Mouse (Mus musculus): ENCODE results near the gene Ctdsp2. TPM values are rescaled to one million over a fixed set of nuclear protein-coding genes. Genes with fewer than 3 reads are reported as not detected.

The Ctdsp2 gene
- polyA plus RNA-seq, 1 experiment = 57.5 TPM

DNA sequence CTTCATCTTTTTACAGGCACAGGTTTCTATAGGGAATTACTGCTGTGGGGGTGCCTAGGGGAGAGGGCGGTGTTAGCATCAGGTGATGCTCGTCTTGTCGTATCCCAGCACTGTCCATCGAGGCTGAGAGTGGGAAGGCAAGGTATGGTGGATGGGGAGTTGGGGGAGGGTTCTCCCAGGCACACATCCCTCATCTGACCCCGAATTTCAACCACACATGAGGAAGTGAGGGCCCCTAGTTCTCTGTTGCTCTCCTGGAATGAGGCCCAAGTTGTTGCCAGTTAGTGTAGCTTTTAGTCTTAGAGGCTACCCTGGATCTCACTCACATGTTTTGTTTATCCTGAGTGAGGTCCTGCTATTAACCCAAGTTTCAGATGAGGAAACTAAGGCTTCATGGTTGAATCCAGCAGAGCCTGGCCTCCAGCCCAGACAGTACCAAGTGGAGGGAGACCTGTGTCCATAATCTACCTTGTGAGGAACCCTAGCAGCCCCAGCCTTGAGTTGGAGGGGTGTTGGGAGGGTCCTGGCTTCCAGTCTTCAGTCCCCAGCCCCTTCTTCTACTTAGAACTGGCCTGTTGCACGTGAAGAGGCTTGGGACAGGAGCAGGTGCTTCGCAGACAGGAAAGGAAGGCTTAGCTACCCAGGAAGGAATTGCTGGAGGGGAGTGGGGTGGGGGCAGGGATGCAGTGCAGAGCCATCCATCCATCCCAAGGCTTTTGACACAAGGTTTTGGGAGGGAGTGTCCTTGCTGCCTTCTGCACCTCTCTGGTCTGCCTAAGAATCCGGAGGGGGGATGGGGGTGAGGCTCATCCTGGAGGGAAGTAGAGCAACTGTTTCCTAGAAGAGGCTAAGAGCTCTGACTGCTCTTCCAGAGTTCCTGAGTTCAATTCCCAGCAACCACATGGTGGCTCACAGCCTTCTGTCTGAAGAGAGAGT lies 8.9 kb downstream of the Ctdsp2 start:
- TF ChIP-seq CEBPB (IDR thresholded peaks at IDR 0.05; ENCODE audit: low read depth) (no peak), USF1 (IDR thresholded peaks at IDR 0.05; ENCODE audit: low read depth) (no peak), CTCF (IDR thresholded peaks at IDR 0.05; ENCODE audit: control insufficient read depth, insufficient read depth, insufficient read length) (no peak)
- H3K36me3 ChIP-seq (ENCODE audit: control insufficient read depth, insufficient read depth) = peaks cover 24% of the 10 kb centered on the region
- H3ac ChIP-seq (ENCODE audit: control insufficient read depth, insufficient read length, low read depth) = no peak overlapping the region
- H3K27me3 ChIP-seq (ENCODE audit: control insufficient read depth, insufficient read depth, insufficient read length) = no peaks in the 10 kb centered on the region
- no peak overlapping the region for H3K4me3 ChIP-seq (ENCODE audit: insufficient read depth, poor library complexity, severe bottlenecking)
- H3K79me2 ChIP-seq (ENCODE audit: control insufficient read depth, insufficient read depth) = peaks cover 93% of the 10 kb centered on the region
- H3K79me3 ChIP-seq (ENCODE audit: low read depth) = peaks cover 64% of the 10 kb centered on the region

DNA sequence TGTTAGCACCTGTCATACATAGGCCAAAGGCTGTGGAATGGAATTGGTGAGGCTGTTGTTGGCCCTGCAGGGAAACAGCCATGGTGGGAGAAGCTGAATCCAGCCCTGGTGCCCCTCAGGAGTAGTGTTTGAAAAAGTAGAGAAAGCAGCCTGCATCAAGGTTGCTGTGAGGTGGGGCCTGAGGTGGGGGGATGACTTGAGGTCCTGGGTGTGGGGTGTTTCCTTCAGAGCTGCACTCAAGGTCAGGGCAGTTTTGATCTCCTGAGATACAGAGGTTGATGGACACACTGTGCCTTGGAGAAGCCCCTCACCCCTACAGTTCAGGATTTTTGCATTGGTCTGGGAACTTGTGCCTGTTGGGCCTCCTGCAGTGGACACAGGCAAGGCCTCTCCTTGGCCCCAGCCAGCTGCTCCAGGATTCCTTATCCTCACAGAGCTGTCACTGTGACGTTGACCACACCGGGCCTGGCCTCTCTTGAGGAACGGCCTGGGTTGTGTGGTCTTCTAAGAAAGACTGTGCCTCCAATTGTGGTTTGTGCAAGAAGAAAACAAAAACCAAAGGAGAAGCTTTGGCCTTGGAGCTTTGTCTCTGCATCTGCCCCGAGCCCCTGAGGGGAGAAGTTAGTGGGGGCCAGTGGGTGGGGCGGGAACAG lies 10.1 kb downstream of the Ctdsp2 start:
- H3K27me3 ChIP-seq (ENCODE audit: control insufficient read depth, insufficient read depth, insufficient read length) = no peaks in the 10 kb centered on the region
- no peak overlapping the region for H3K4me3 ChIP-seq (ENCODE audit: insufficient read depth, poor library complexity, severe bottlenecking)
- H3K79me3 ChIP-seq (ENCODE audit: low read depth) = peaks cover 52% of the 10 kb centered on the region
- TF ChIP-seq MAX (IDR thresholded peaks at IDR 0.05) = no peak
- no peak for TF ChIP-seq MYOG (IDR thresholded peaks at IDR 0.05; ENCODE audit: control insufficient read depth, extremely low read depth, insufficient read length)
- no peak for TF ChIP-seq USF1 (IDR thresholded peaks at IDR 0.05; ENCODE audit: low read depth)
- TF ChIP-seq FOSL1 (IDR thresholded peaks at IDR 0.05; ENCODE audit: insufficient read depth, low read length, poor library complexity, severe bottlenecking) = no peak
- no peak for TF ChIP-seq CEBPB (IDR thresholded peaks at IDR 0.05; ENCODE audit: low read depth)
- no peak for TF ChIP-seq MYOD1 (IDR thresholded peaks at IDR 0.05; ENCODE audit: control insufficient read depth, insufficient read length, low read depth)
- TF ChIP-seq CTCF (IDR thresholded peaks at IDR 0.05; ENCODE audit: control insufficient read depth, insufficient read depth, insufficient read length) = no peak
- no peak overlapping the region for H3ac ChIP-seq (ENCODE audit: control insufficient read depth, insufficient read length, low read depth)
- H3K79me2 ChIP-seq (ENCODE audit: control insufficient read depth, insufficient read depth) = peaks cover 81% of the 10 kb centered on the region
- H3K36me3 ChIP-seq (ENCODE audit: control insufficient read depth, insufficient read depth) = peaks cover 26% of the 10 kb centered on the region

DNA sequence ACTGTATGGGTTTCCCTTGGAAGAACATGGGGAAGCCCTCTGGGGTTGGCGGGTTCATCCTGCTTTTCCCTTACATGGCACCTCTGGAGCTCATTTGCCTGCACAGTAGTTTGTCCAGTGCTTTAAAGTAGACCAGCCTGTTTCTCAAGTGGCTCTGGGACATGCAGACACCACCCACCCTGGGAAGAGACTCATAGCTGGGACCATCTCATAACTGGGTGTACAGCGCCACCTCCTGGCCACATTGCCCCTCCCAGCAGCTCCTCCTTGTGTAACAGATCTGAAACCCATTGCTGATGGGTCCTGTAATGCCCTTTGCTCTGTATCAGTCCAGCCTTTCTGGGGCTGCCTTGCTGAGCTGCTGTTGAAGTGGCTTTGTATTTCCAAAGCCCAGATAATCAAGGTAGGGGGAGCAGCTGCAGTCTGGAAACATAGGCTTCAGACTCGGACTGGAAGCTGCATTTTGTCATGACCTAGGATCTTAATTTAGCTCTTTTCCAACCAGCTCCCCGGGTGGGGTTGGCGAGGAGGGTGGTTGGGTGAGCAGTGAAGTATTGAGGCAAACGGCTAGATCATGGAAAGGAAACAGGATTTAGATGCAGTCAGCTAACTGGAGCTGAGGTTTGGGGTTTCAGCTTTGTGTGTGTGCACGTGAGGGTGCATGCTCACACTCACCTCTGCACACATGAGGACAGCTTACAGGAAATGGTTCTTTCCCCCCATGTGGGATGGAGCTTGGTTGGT lies 12.0 kb downstream of the Ctdsp2 start:
- H3K36me3 ChIP-seq (ENCODE audit: control insufficient read depth, insufficient read depth) = peaks cover 44% of the 10 kb centered on the region

DNA sequence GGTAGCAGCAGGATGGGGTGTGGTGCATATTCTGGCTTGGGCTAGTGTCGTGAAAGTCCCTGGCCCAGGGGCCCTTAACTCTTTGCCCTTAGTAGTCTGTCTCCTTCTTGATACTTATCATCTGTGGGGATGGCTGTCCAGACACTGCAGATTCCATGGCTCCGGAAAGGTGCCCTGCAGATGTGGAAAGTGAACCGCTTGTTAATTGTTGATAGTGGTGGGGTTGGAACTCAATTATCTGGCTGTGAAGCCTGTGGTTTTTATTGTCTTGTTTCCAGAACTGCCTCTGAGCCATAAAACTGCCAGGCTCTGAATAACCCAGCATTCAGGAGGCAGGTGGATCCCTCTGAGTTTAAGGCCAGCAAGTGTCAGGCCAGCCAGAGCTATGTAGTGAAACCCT lies 13.2 kb downstream of the Ctdsp2 start:
- no peak overlapping the region for H3K4me3 ChIP-seq (ENCODE audit: insufficient read depth, poor library complexity, severe bottlenecking)
- peaks cover 46% of the 10 kb centered on the region for H3K36me3 ChIP-seq (ENCODE audit: control insufficient read depth, insufficient read depth)
- H3ac ChIP-seq (ENCODE audit: control insufficient read depth, insufficient read length, low read depth) = no peak overlapping the region
- H3K27me3 ChIP-seq (ENCODE audit: control insufficient read depth, insufficient read depth, insufficient read length) = no peaks in the 10 kb centered on the region
- no peak for TF ChIP-seq USF1 (IDR thresholded peaks at IDR 0.05; ENCODE audit: low read depth)
- TF ChIP-seq CEBPB (IDR thresholded peaks at IDR 0.05; ENCODE audit: low read depth) = no peak
- TF ChIP-seq FOSL1 (IDR thresholded peaks at IDR 0.05; ENCODE audit: insufficient read depth, low read length, poor library complexity, severe bottlenecking) = no peak
- no peak for TF ChIP-seq MYOG (IDR thresholded peaks at IDR 0.05; ENCODE audit: control insufficient read depth, extremely low read depth, insufficient read length)
- TF ChIP-seq CTCF (IDR thresholded peaks at IDR 0.05; ENCODE audit: control insufficient read depth, insufficient read depth, insufficient read length) = no peak
- peaks cover 51% of the 10 kb centered on the region for H3K79me2 ChIP-seq (ENCODE audit: control insufficient read depth, insufficient read depth)
- H3K79me3 ChIP-seq (ENCODE audit: low read depth) = peaks cover 24% of the 10 kb centered on the region

More for the DNA sequence above, 12.0 kb downstream of the Ctdsp2 start:
- Histone ChIP-seq H3K79me3 (ENCODE audit: low read depth) (peaks cover 34% of the 10 kb centered on the region), H3K79me2 (ENCODE audit: control insufficient read depth, insufficient read depth) (peaks cover 63% of the 10 kb centered on the region), H3ac (ENCODE audit: control insufficient read depth, insufficient read length, low read depth) (no peak overlapping the region), H3K27me3 (ENCODE audit: control insufficient read depth, insufficient read depth, insufficient read length) (no peaks in the 10 kb centered on the region), H3K4me3 (ENCODE audit: insufficient read depth, poor library complexity, severe bottlenecking) (no peak overlapping the region)
- no peak for TF ChIP-seq MAX (IDR thresholded peaks at IDR 0.05)
- no peak for TF ChIP-seq CEBPB (IDR thresholded peaks at IDR 0.05; ENCODE audit: low read depth)
- TF ChIP-seq CTCF (IDR thresholded peaks at IDR 0.05; ENCODE audit: control insufficient read depth, insufficient read depth, insufficient read length) = peak; percentile 87
- no peak for TF ChIP-seq FOSL1 (IDR thresholded peaks at IDR 0.05; ENCODE audit: insufficient read depth, low read length, poor library complexity, severe bottlenecking)
- no peak for TF ChIP-seq MYOG (IDR thresholded peaks at IDR 0.05; ENCODE audit: control insufficient read depth, extremely low read depth, insufficient read length)
- no peak for TF ChIP-seq USF1 (IDR thresholded peaks at IDR 0.05; ENCODE audit: low read depth)

DNA sequence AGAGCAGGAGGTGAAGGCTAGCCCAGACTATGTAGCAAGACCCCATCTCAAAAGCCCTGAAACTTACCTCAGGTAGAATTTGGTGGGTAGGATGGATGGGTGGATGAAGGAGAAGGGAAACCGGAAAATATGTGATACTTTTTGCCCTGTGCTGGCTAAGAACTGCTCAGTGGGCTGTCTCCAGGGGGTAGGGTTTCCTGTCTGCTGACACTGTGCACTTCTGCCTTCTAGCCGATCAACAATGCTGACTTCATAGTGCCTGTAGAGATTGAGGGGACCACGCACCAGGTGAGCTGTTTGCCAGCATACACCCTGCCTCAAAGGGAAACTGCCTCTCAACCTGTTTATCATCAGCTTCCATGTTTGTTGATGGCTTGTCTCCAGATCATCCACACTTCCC lies 15.1 kb downstream of the Ctdsp2 start:
- Histone ChIP-seq H3ac (ENCODE audit: control insufficient read depth, insufficient read length, low read depth) (no peak overlapping the region), H3K79me3 (ENCODE audit: low read depth) (peaks cover 8% of the 10 kb centered on the region), H3K79me2 (ENCODE audit: control insufficient read depth, insufficient read depth) (peaks cover 32% of the 10 kb centered on the region), H3K4me3 (ENCODE audit: insufficient read depth, poor library complexity, severe bottlenecking) (no peak overlapping the region), H3K36me3 (ENCODE audit: control insufficient read depth, insufficient read depth) (peaks cover 61% of the 10 kb centered on the region), H3K27me3 (ENCODE audit: control insufficient read depth, insufficient read depth, insufficient read length) (no peaks in the 10 kb centered on the region)
- TF ChIP-seq USF1 (IDR thresholded peaks at IDR 0.05; ENCODE audit: low read depth) (no peak), CTCF (IDR thresholded peaks at IDR 0.05; ENCODE audit: control insufficient read depth, insufficient read depth, insufficient read length) (no peak), MYOD1 (IDR thresholded peaks at IDR 0.05; ENCODE audit: control insufficient read depth, insufficient read length, low read depth) (no peak), MAX (IDR thresholded peaks at IDR 0.05) (no peak), MYOG (IDR thresholded peaks at IDR 0.05; ENCODE audit: control insufficient read depth, extremely low read depth, insufficient read length) (no peak), CEBPB (IDR thresholded peaks at IDR 0.05; ENCODE audit: low read depth) (no peak), FOSL1 (IDR thresholded peaks at IDR 0.05; ENCODE audit: insufficient read depth, low read length, poor library complexity, severe bottlenecking) (no peak)
